Mouse (Mus musculus): Measurements from ENCODE around the gene Cyp2u1.

GRCm38 (mm10) chr3:131343311-131343710 lies 40.3 kb upstream of the Cyp2u1 start:
- TF ChIP-seq CTCF (IDR thresholded peaks at IDR 0.05; ENCODE audit: low read depth): no peak
- no peak for TF ChIP-seq EP300 (optimal IDR thresholded peaks at IDR 0.05)

Measured in stomach, postnatal 0 days (tissue).